Mouse (Mus musculus): ENCODE measurements at regions not wholly inside any gene's neighbourhood (a gene's known extent, or its start where the extent isn't known, plus 50 kb on each side); places are given as distances from the start of the nearest gene placed in this dataset.

DNA sequence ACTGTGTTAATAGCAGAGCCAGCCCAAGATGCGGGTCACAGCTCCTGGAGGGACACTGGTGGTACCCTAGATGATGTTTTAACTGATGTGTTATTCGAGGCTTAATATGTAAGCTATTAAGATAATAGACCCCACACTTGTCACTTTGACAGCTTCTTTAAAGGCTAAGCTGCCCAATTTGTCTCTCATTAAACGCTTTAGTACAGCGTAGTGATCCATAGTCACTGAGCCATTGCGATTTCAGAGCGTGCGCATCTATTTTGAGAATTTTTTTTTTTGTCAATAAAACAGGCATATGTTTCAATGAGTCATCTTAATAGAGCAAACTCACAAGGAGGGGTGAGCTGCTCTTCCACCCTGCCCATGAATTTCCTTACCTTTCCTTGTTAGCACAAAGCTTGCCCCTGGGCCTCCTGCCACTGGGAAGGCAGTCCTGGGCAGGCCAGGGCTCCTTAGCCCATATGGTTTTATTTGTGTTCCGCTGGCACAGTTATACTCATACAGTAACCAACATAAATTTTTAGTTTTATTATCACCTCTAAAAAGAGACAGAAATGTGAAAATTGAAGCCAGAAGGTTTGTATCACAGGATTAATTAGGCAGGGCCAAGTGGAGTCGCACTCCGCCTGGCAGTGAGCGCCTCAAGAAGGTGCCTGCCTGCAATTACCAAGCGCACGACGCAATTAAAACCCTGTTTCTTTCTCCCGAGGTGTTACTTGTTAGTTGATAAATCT is 294.3 kb downstream of the Etv1 start:
- DNase-seq (ENCODE audit: low spot score in 2 of 2): no peak

DNA sequence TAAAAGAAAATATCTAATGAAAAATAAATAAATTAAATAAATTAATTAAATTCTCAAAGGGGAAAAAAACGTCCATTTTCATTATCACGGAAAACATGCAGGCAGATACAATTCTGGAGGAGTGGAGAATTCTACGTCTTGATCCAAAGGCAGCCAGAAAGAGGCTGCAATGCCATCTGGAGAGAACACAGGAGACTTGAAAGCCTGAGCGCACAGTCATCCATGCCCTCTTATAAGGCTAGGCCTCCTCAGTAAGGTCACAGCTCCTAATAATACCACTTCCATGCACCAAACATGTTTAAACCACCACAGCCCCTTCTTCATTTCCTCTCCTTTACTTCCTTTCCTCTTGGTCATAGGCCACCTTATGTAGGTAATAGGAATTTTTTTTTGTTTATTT is 307.1 kb downstream of the Etv1 start:
- DNase-seq (ENCODE audit: low spot score in 2 of 2): no peak

DNA sequence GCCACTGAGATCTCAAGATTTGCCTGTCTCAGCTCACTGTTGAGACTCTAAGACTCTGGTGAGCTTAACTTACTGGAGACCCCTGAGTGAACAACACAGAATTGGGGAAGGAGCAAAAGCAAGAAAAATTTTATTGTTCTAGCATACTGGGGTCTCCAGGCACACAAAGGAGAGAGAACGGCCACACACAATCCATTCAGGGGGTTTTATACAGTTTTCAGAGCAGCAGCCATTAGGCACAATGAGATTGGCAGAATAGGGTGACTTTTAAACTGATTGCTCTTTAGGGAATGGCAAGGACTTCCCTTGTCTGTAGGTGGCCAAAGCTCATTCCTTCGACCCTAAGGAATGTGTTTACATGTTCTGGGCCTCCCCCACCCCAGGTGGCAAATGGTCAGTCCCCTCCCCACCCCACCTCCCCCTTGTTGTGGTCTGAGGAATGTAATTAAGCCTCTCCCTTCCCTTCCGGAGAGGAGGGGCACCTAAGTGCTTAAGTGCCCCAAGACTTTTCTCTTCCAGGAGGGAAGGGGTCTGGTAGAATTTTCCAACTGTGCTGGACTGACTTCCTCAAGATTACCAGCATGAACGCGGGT is 315.6 kb downstream of the Etv1 start:
- no peak for DNase-seq (ENCODE audit: low spot score in 2 of 2)

DNA sequence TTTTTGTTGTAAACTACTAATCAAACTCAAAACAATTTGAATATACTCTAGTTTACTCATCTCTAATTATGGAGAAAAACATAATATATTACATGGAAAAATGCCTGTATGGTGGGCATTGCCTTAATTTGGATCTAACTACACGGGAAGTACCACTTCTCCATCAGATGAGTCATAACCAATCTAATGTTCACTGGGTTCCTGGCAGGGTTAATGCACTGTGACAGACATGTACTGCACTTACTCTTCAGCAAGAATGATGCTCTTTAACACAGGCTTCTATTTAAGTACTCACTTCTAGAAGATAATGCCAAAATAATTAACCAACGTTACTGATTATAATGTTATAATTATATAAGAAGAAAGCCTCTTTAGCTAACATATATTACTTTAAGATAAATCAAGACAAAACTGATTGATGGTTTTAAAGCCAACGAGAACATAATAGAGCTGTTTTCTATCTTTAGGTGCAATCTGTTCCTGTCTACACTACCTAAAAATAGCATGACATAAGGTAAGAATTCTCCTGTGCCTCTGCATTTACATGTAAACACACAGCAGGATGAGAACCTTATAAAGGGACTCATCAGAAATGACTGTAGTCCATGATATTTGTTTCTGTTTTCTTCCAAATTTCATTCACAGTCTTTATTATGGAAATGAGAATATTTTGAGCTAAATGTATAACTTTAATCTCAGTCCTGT is 344.4 kb downstream of the Etv1 start:
- no peak for DNase-seq (ENCODE audit: low spot score in 2 of 2)

DNA sequence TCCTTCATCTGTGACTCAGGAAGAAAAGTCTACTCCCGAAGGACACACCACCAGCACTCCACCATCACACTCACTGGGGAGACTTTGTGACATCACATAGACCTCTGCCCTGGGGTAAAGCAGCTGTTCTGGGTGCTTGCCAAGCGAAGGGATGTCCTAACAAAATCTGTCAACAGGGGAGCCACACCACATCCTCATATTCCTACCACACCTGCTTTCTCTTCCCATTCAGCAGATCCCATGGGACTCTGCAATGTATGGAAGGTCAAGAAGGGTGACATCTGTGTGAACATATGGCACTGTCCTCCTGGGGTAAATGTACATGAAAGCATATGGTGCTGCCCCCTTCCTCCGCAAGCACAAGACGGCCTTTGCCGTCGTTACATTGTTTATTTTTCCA is 375.5 kb downstream of the Etv1 start:
- no peak for DNase-seq (ENCODE audit: low spot score in 2 of 2)

DNA sequence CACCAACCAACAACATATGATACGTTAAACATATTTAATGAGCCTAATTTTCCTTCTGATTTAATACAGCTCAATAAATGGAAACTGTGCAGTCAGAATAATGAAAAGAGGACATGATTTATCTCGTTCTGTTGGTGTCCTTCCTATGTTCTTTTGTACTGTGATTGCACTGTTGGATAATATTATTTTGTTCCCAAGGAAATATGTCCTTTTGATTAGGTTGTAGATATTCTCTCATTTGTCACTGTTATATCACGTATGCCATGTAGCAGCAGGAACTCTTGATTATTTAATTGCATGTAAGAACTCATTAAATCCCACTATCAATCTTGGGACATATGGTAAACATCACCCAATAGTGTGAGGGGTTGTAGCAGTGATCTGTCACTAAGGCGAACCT is 397.8 kb downstream of the Etv1 start:
- no peak for DNase-seq (ENCODE audit: low spot score in 2 of 2)

DNA sequence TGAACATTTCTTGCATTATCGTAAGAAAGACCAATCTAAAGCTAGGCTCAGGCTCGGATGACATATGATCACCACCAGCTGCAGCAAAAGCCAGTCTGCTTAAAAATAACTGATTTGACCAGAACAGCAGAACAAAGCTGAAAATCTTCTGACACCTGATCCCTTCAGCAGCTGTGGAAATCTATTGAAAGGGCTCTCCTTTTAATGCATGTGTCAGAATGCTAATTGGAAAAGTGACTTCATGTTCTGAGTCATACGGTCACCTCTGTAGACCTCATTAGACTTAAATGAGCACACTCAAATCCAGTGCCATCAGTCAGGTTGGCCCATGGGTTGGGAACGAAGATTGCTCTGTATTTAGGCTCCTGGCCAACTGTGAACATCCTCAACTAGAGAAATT is 444.9 kb downstream of the Etv1 start:
- no peak for DNase-seq (ENCODE audit: low spot score in 2 of 2)

DNA sequence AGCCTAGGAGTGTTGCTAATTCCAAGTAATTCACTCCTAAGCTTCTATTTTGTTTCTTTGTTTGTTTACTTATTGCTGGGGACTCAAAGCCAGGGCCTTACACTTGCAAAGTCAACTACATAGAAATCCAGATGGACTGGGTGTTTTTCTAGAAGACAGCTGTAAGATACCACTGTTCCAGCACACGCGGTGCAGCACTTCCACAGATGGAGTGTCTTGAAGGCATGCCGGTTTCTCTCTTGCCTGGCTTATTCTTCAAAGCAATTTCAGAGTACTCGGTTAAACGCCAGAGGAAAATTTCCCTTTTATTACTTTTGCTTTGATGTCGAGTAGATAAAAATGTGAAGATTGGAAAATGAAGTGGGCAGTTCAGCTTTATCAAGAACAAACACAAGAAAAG is 477.4 kb downstream of the Etv1 start:
- DNase-seq (ENCODE audit: low spot score in 2 of 2): no peak

DNA sequence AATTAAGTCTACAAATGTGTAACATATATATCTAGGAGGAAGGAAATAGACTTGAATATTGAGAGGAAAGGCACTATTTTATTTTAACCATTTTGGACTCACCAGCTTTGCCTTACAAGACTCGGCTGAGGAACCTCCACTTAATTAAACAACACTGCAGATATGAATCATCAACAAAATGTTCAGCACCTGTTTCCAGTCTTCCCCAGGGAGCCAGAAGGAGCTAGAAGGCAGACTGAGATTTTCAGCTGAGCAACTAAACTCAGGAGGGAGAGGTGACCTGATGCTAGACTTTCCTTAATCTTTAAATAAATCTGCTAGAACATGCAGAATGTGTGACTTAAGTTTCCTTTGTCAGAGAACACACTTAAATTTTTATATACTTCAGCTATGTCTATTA is 478.4 kb downstream of the Etv1 start:
- DNase-seq (ENCODE audit: low spot score in 2 of 2): no peak

DNA sequence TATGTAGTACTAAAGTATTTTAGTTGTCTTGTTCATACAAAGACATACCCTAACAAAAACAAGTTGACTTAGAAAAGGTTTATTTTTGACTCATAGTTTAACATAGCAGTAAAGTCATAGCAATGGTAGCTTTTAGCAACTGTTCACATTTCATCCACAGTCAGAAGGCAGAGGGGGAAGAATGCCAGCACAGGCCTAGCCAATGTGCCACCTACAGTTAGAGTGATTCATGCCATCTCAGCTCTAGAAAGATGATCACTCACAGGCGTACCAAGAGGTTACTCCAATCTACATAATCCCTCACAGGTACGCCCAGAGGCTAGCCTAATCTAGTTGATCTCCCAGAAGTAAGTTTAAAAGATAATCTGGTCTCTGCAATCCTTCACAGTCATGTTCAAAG is 510.5 kb downstream of the Etv1 start:
- no peak for DNase-seq (ENCODE audit: low spot score in 2 of 2)

DNA sequence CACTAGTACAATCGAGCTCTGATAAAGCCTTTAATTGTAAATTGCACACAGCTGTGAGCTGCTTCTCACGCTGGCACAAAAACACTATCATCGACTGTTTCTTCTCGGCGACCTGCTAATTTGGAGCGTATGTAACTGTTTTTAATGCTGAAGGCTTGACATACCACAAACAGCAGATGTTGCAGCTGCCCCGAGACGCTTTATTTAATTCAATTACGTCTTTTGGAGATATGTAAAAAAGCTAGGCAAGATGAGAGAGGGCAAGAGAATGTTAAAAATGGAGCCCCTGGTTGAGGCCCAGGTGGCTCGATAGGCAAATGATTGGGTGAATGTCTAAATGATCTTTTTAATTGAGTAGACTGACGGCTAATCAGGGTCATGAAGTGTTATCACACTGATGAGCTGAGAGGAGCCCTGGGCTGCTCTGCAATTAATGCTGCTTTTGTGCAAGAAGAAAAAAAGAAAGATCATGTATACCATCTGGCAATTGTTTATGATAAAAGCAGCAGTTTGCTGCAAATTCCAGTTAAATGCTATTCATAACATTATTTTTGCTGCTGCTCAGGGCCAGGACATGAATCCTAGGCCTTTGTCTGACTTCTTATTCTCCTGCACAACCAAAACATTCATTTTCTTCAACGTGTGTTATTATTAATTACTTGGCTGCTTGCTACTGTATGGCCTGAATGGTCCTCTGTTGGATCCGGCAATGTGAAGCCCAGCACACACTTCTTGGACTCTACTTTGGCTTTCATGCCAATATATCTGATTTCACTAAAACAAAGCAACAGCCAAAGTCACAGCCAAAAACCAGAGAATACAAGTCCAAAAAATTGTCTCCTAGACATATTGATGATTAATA is 522.4 kb downstream of the Etv1 start:
- DNase-seq (ENCODE audit: low spot score in 2 of 2): peak; percentile 7 to 9

DNA sequence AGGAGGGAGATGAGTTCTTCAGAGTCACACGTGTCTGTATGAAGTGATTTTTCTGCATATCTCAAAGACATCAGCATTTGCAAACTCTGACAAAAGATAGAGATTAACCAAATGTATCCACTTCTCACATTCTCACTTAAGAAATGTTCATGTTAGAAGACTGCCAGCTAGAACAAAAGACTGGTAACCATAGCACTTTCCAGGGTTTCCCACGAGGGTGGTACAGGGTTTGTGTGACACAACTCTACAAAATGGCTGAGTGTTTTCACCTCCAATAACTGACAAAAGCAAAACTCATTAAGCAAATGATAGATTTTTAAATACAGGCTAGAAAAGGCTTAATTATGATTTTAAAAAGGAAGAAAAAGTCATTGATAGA is 523.0 kb downstream of the Etv1 start:
- DNase-seq (ENCODE audit: low spot score in 2 of 2): no peak

DNA sequence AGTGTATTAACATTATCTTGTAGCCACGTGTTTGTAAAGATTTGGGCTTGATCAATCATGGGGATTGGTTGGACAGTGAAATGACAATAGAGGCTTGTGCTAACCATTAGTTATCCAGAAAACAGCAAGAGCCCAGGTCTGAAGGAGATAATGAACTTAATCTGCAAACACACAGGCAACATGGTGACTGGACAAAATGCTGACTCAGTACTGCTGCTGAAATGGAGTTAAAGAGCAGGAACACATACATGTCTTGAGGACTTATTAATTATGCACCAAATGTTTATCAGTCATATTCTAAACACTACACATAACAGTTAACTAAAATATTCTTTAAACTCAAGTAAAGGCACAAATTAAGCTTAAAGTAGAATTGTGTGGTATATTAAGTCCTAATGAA is 528.6 kb downstream of the Etv1 start:
- no peak for DNase-seq (ENCODE audit: low spot score in 2 of 2)

DNA sequence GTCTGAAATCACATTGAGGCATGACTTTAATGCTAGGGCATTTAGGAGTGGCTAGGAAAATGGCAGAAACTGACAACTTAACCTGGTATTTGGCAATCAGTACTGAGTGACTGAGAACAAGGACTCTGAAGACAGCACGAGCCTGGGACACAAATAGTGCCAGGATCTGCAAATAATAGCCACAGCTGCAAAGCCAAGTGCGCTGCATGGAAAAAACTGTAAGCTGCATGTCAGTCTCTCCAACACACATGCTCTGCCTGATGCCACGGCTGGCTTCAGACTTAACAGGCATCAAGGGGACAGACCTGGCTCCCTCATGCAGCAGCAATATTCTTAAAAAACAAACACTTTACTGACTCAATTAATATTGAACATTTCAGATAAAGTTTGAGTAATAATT is 530.7 kb downstream of the Etv1 start:
- no peak for DNase-seq (ENCODE audit: low spot score in 2 of 2)

DNA sequence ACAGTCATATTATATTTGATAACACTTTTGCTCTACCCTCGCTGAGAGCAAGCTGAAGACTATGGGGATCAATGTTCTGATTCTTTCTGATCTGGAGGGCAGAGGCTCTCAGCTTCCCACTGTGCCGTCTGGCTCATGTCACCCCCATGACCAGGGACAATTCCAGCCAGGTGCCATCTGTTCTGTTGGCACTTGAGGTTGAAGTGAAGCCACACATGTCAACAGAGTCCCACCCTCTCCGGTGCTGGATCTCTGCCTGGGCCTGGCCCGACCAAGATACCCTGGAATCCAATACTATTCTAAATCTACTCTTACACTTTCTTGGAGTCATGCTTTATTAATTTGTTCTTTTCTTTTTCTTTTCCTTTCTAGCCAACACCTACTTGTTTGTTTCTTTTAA is 538.0 kb downstream of the Etv1 start:
- no peak for DNase-seq (ENCODE audit: low spot score in 2 of 2)

DNA sequence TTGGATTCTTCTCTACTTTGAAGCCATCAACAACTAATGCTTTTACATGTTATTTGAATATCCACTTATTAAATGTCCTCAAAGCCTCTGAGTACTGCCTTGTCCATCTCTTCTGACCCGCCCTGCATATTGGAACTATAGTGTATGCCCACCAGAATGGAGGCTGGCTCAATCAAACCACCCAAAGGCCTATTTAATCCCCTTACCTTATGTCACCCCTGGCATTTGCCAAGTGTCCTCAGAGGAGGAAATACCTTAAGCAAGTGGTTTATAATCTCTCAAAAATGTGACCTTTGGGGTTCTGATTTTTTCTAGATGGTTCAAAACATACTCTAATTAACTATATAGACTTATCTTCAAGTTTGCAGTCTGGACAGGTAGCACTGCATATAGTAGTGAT is 542.3 kb downstream of the Etv1 start:
- DNase-seq (ENCODE audit: low spot score in 2 of 2): no peak

DNA sequence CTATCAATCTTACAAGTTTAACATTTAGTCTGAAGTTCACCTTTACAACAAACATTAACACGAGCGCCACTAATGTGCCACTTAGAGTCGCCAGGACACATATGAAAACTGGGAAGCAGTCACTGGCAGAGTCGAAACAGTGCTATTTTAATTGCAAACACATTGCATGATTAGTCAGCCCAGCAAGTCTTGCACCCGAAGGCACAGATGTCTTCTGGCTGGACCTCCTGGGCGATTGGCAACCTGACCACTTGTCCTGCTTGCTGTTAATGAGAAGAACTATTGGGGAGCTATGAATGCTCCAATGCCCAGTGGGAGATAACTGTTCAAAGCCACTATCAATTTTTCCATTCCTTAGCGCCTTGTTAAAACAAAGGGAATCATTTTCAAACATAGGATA is 547.0 kb downstream of the Etv1 start:
- DNase-seq (ENCODE audit: low spot score in 2 of 2): no peak

DNA sequence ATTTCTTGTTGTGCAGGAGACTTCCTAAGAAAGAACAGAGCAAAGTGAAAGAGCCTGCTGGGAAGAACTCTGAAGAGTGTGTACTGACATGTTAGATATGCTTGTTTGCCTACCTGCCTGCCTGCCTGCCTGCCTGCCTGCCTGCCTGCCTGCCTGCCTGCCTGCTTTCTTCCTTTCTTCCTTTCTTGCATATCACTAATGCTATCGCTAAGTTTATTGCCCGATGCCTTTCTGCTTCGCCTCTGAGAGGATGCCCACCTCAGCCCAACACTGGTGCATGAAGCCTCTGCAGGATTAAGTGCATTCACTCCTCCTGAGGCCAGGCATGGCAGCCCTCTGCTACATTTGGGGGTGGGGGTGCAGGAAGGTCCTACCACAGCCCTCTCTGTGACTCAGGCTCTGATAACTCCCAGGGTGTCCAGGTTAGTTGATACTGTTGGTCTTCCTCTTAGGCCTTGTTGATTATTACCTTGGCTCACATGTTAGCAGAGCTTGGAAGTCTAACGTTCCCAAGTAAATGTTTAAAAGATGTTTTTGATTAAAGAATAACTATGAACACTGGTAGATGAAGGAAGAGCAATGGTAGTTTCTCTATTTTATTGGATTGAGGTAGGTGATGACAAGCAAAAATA is 547.6 kb downstream of the Etv1 start:
- DNase-seq (ENCODE audit: low spot score in 2 of 2): no peak

DNA sequence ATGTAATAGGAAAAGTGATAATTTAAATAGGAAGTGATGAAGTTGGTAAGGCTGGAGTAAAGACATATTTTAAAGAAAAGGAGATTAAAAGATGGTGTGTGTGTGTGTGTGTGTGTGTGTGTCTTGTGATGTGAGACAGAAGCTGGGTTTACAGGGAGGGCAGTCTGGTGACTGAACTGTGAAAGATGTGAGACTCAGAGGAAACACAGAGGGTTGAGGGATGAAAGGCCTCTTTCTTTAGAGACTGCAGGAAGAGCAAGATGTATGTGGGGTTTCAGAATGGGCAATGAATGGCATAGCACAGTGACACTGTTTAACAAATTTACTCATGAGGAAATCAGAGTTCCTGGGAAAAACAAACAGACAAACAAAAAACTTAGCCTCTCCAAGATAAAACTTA is 549.2 kb downstream of the Etv1 start:
- DNase-seq (ENCODE audit: low spot score in 2 of 2): no peak

DNA sequence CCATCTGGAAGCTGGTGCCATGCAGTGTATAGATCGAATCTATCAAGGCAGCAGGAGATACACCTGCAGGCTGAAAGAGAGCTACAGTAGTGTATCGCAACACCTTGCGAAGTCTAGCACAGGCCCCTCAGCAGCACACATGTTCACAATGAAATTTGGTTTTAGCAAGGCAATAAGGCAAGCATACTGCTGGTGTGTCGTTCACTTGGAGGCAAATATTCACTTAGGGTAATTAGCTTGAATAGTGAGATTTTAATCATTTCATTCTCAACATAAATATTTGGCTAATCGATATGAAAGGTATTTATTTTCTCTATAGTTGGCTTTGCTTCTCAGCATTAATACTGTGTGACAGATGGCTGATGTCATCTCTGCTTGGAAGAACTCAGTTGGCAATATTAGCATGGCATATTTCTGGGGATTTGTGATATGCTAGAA is 559.9 kb downstream of the Etv1 start:
- no peak for DNase-seq (ENCODE audit: low spot score in 2 of 2)

DNA sequence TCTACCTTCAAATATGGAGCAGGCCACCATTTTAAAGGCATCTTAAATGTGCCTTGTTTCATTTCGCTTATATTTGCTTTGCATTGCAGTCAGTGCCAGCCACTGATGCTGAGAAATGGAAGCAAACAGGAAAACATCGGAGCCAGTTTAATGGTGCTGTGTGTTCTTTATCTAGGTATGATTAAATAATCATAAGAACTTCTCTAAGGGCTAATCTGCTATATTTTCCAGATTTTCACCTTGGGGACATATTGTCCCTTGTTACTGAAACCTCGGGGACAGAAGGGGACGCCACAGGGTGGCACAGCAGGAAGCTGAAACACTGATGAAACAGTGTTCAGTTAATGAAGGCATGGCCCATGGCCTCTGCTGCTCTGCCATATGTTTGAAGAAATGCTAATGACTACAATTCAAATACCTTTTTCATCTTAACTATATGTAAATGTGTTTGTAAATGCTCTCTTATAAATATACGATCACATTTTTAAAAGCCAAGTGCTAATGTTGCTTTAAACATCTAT is 562.6 kb downstream of the Etv1 start:
- no peak for DNase-seq (ENCODE audit: low spot score in 2 of 2)

DNA sequence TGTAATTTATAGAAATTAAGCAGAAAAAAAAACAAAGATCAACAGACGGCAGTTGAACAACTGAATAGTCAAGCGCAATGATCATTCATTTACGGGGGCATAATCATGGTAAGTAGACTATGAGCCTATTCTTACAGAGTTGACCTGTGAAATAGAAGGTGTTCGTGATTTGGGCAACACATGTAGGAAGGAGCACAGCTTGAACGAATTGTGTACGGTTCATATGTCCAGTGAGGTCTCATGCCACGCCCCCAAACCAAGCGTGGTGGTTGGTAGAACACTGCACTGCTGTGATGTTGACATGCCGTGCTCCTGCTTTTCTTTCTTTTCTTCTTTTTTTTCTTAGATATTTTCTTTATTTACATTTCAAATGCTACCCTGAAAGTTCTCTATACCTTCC is 563.1 kb downstream of the Etv1 start:
- no peak for DNase-seq (ENCODE audit: low spot score in 2 of 2)

Measured in frontal cortex, postnatal 10 days (tissue).